ENCODE assay signal across 31 mouse cellular contexts in genomic region chr2:33449119-33449873, GRCm38 (mm10). TPM values are rescaled to one million over a fixed set of nuclear protein-coding genes. Genes with fewer than 3 reads are reported as not detected.
DNase-seq lines count a peak whose midpoint lies in the region; ATAC-seq and TF ChIP-seq lines count a peak whose summit lies in the region.
"Had no signal": no experiment of that assay in that cellular context is flagged by ENCODE, and none has a peak within 500 bp of the region (broad histone marks: within the 10 kb centered on the region; RNA-seq: fewer than 3 reads in every experiment).

No protein-coding gene starts in this region.

- TF ChIP-seq CTCF in lung, adult 2 months (IDR thresholded peaks at IDR 0.05; ENCODE audit: insufficient read depth, low read length): no peak

- no peak for TF ChIP-seq POLR2A in lung, adult 2 months (IDR thresholded peaks at IDR 0.05; ENCODE audit: borderline replicate concordance, extremely low read depth, low read depth, low read length)

- in situ Hi-C loops in ES-E14 (cut with MboI; ENCODE audit: low sequenced_read_pairs in 2 of 2, unreplicated experiment in 2 of 2): no loop called here

- peaks cover 26% of the 10 kb centered on the region for H3K36me3 ChIP-seq in neural tube, embryonic 14.5 days (ENCODE audit: control insufficient read depth, insufficient read depth, low read length)
- H3K36me3 ChIP-seq in neural tube, embryonic 15.5 days: peaks cover 38% of the 10 kb centered on the region
- peaks cover 43% of the 10 kb centered on the region for H3K36me3 ChIP-seq in ES-E14 (ENCODE audit: control insufficient read depth, insufficient read depth, low read length, poor library complexity, severe bottlenecking)

- 0 out of 2 replicates have a peak overlapping the region, but pooled peaks have one; percentile 11 for H3K9ac ChIP-seq in neural tube, embryonic 14.5 days (replicated peaks; ENCODE audit: low read depth, low read length)
- H3K9ac ChIP-seq in neural tube, embryonic 15.5 days (replicated peaks): no peak overlapping the region
- H3K9ac ChIP-seq in ES-E14 (ENCODE audit: insufficient read depth, low read depth, low read length, poor library complexity, severe bottlenecking): peak overlapping the region; percentile 36; the same call in 1 of the 2 replicates
- H3K9ac ChIP-seq: forebrain, embryonic 12.5 days; forebrain, postnatal 0 days; hindbrain, embryonic 12.5 days; intestine, embryonic 15.5 days; liver, embryonic 15.5 days; lung, embryonic 15.5 days; neural tube, embryonic 12.5 days; stomach, embryonic 15.5 days had no signal

- no peak overlapping the region for H3K4me2 ChIP-seq in neural tube, embryonic 14.5 days (ENCODE audit: low read depth, low read length)
- H3K4me2 ChIP-seq in neural tube, embryonic 15.5 days: no peak overlapping the region
- H3K4me2 ChIP-seq: forebrain, embryonic 12.5 days; heart, embryonic 11.5 days; hindbrain, embryonic 12.5 days; intestine, embryonic 15.5 days; liver, embryonic 15.5 days; lung, embryonic 15.5 days; neural tube, embryonic 12.5 days; stomach, embryonic 15.5 days had no signal

- no peaks in the 10 kb centered on the region for H3K4me1 ChIP-seq in neural tube, embryonic 14.5 days (ENCODE audit: control insufficient read depth, insufficient read depth, low read length)
- H3K4me1 ChIP-seq in neural tube, embryonic 15.5 days: peaks cover 22% of the 10 kb centered on the region
- peaks cover 24 to 32% of the 10 kb centered on the region in 2 experiments for H3K4me1 ChIP-seq in ES-E14 (ENCODE audit: control insufficient read depth in 2 of 2, insufficient read depth in 2 of 2, low read length in 2 of 2, poor library complexity in 1 of 2)
- peaks cover 12% of the 10 kb centered on the region for H3K4me1 ChIP-seq in lung, adult 2 months (ENCODE audit: control insufficient read depth, insufficient read depth, low read length)
- H3K4me1 ChIP-seq: forebrain, embryonic 12.5 days; hindbrain, embryonic 12.5 days; midbrain, embryonic 10.5 days had no signal

- WGBS in neural tube, embryonic 14.5 days: 87% methylated on average over 22 of the region's 22 CpGs
- WGBS in neural tube, embryonic 15.5 days: 87% methylated on average over 22 of the region's 22 CpGs
- WGBS in lung, adult 2 months: 88% methylated on average over 22 of the region's 22 CpGs

- no peaks in the 10 kb centered on the region for H3K9me3 ChIP-seq in neural tube, embryonic 14.5 days (ENCODE audit: control insufficient read depth, low read length)
- H3K9me3 ChIP-seq in neural tube, embryonic 15.5 days (replicated peaks): no peaks in the 10 kb centered on the region
- H3K9me3 ChIP-seq in ES-E14 (ENCODE audit: control insufficient read depth, insufficient read depth, low read depth, low read length): no peaks in the 10 kb centered on the region
- H3K9me3 ChIP-seq: forebrain, embryonic 12.5 days; hindbrain, embryonic 12.5 days; intestine, embryonic 15.5 days; liver, embryonic 15.5 days; lung, embryonic 15.5 days; midbrain, embryonic 10.5 days; neural tube, embryonic 12.5 days; stomach, embryonic 15.5 days had no signal

- no peak overlapping the region for H3K4me3 ChIP-seq in neural tube, embryonic 14.5 days (ENCODE audit: low read depth, low read length)
- no peak overlapping the region for H3K4me3 ChIP-seq in neural tube, embryonic 15.5 days (replicated peaks)
- no peak overlapping the region for H3K4me3 ChIP-seq in ES-E14 (ENCODE audit: insufficient read depth in 1 of 2, low read depth in 1 of 2, low read length in 2 of 2, poor library complexity in 1 of 2, severe bottlenecking in 1 of 2)
- no peak overlapping the region for H3K4me3 ChIP-seq in lung, adult 2 months (replicated peaks; ENCODE audit: extremely low read depth, low read depth, low read length)
- H3K4me3 ChIP-seq: erythroblast, embryonic 14.5 days; forebrain, embryonic 12.5 days; hindbrain, embryonic 12.5 days; intestine, embryonic 15.5 days; liver, embryonic 15.5 days; lung, embryonic 15.5 days; midbrain, embryonic 10.5 days; neural tube, embryonic 12.5 days; stomach, embryonic 15.5 days had no signal

- no peaks in the 10 kb centered on the region for H3K27me3 ChIP-seq in neural tube, embryonic 14.5 days (ENCODE audit: control insufficient read depth, insufficient read depth, low read length)
- H3K27me3 ChIP-seq in neural tube, embryonic 15.5 days (replicated peaks): no peaks in the 10 kb centered on the region
- H3K27me3 ChIP-seq: forebrain, embryonic 12.5 days; hindbrain, embryonic 12.5 days; intestine, embryonic 15.5 days; liver, embryonic 15.5 days; lung, embryonic 15.5 days; neural tube, embryonic 12.5 days; stomach, embryonic 15.5 days had no signal

- no peak for ATAC-seq in neural tube, embryonic 14.5 days (ENCODE audit: low read depth)
- no peak for ATAC-seq in neural tube, embryonic 15.5 days (ENCODE audit: low FRiP score)
- ATAC-seq: forebrain, postnatal 0 days; hindbrain, postnatal 0 days; intestine, embryonic 15.5 days; midbrain, embryonic 16.5 days had no signal

- peak; percentile 92 for DNase-seq in heart, adult 11 months
- DNase-seq in heart, adult 18-20 months: no peak
- no peak for DNase-seq in ES-E14 (ENCODE audit: low read depth, low spot score)
- DNase-seq in telencephalon, adult 2 months (ENCODE audit: low read depth, low spot score): peak; percentile 79
- no peak for DNase-seq in lung, adult 2 months
- DNase-seq: adrenal gland, postnatal 14 days; cerebellum, adult 18-20 months; cerebellum, postnatal 10 days; forebrain, postnatal 0 days; gastrocnemius, postnatal 14 days; heart, postnatal 36 days; kidney, adult 2 months; kidney, postnatal 4 days; liver; retina, postnatal 1 day; thymus, postnatal 14 days had no signal

- H3K27ac ChIP-seq in neural tube, embryonic 14.5 days (ENCODE audit: low read depth, low read length): no peak overlapping the region
- H3K27ac ChIP-seq in neural tube, embryonic 15.5 days (replicated peaks): no peak overlapping the region
- H3K27ac ChIP-seq in ES-E14 (ENCODE audit: insufficient read depth, low read depth, low read length, poor library complexity, severe bottlenecking): 0 out of 2 replicates have a peak overlapping the region, but pooled peaks have one; percentile 34
- H3K27ac ChIP-seq: forebrain, embryonic 12.5 days; hindbrain, embryonic 12.5 days; hindbrain, postnatal 0 days; intestine, embryonic 15.5 days; kidney, postnatal 0 days; liver, embryonic 15.5 days; lung, embryonic 15.5 days; midbrain, embryonic 10.5 days; neural tube, embryonic 12.5 days; stomach, embryonic 15.5 days had no signal

TF ChIP-seq in ES-E14, 5 proteins besides CTCF, POLR2A, EP300 and RAD21:
- TF ChIP-seq MAFK (IDR thresholded peaks at IDR 0.05; ENCODE audit: insufficient read depth, low read depth, low read length) (no peak), CHD2 (IDR thresholded peaks at IDR 0.05; ENCODE audit: low read depth, low read length) (no peak), HCFC1 (IDR thresholded peaks at IDR 0.05; ENCODE audit: borderline replicate concordance, insufficient read depth, low read length) (no peak), ZNF384 (IDR thresholded peaks at IDR 0.05; ENCODE audit: low read depth, low read length) (no peak), ZC3H11A (IDR thresholded peaks at IDR 0.05; ENCODE audit: borderline replicate concordance, low read depth, low read length) (no peak)

RNA-seq across cellular contexts. Expression of gene Zbtb34, which starts 18.2 kb away (rescaled TPM):
- total RNA-seq in heart, adult 18-20 months (2021): 1 to 10 TPM; 4.7 to 8.0 TPM
- polyA plus RNA-seq in neural tube, embryonic 14.5 days (2014; fragmentation: Nextera tagmentation; extraction: Ambion mirVana): 9.6 and 12.9 TPM in 2 replicates
- polyA plus RNA-seq in neural tube, embryonic 15.5 days (2015; fragmentation: Nextera tagmentation; extraction: Ambion mirVana): 6.8 and 7.0 TPM in 2 replicates
- 13.4 and 16.5 TPM in 2 replicates for total RNA-seq in ES-E14 (2012; rRNA removed)
- 13.4 and 16.4 TPM in 2 replicates for polyA plus RNA-seq in lung, adult 2 months (2012; rRNA removed)

RNA-seq across cellular contexts. Expression of gene Zbtb43, which starts 19.1 kb away (rescaled TPM):
- 10 to 100 TPM; 16.2 to 16.6 TPM for total RNA-seq in heart, adult 18-20 months (2021)
- polyA plus RNA-seq in neural tube, embryonic 14.5 days (2014; fragmentation: Nextera tagmentation; extraction: Ambion mirVana): 29.4 and 31.9 TPM in 2 replicates
- 20.4 and 21.9 TPM in 2 replicates for polyA plus RNA-seq in neural tube, embryonic 15.5 days (2015; fragmentation: Nextera tagmentation; extraction: Ambion mirVana)
- 31.3 and 32.0 TPM in 2 replicates for total RNA-seq in ES-E14 (2012; rRNA removed)
- 6.8 and 9.9 TPM in 2 replicates for polyA plus RNA-seq in lung, adult 2 months (2012; rRNA removed)

Comparison
In these comparisons a context has a peak if more than half of its experiments do, and no peak if none do; other contexts are left out.
1. DNase-seq: peak in heart, adult 11 months (single experiment) and telencephalon, adult 2 months (single experiment); none in heart, adult 18-20 months (0 of 2), ES-E14 (single experiment) and lung, adult 2 months (single experiment).